Mouse (Mus musculus) spleen, adult 2 months (tissue): ENCODE data around the gene Fam196b.

Source experiments
- CTCF ChIP-seq: fragments of 200-500 bp; IDR thresholded peaks from 2 replicates; pipeline ENCODE4 v1.5.1; 2011; ENCODE audit warnings: mild to moderate bottlenecking, inconsistent platforms; ENCODE audit not compliant: insufficient read depth, insufficient read length, insufficient replicate concordance; ENCODE audit errors: extremely low read depth
- POLR2A ChIP-seq: fragments of 200-500 bp; IDR thresholded peaks from 2 replicates; pipeline ENCODE4 v1.6.1; 2011; ENCODE audit warnings: low read depth, low read length, inconsistent platforms

- TF ChIP-seq CTCF (no peak), POLR2A (no peak)
These were observed 153.9 kb downstream of the Fam196b start for GRCm38 (mm10) chr11:34468571-34468970.
